Mouse (Mus musculus) embryonic fibroblast, embryonic 13.5 days (primary cell): ENCODE measurements around the gene Stbd1.

ENCODE experiments used
- CTCF ChIP-seq: IDR thresholded peaks from 2 replicates; pipeline ENCODE4 v1.5.1; 2011; ENCODE audit warnings: mild to moderate bottlenecking, control low read depth, low read length, moderate library complexity, borderline replicate concordance; ENCODE audit not compliant: insufficient read depth
- POLR2A ChIP-seq: IDR thresholded peaks from 2 replicates; pipeline ENCODE4 v1.6.1; 2011; ENCODE audit warnings: low read depth, mild to moderate bottlenecking, control low read depth, low read length, moderate library complexity

GRCm38 (mm10) chr5:92585932-92586331 lies 16.9 kb upstream of the Stbd1 start:
- no peak for TF ChIP-seq POLR2A
- no peak for TF ChIP-seq CTCF
